Mouse (Mus musculus) liver, adult (tissue): Measurements from ENCODE around the gene Megf11.

Source experiments
- GATA4 ChIP-seq: IDR thresholded peaks from 2 replicates; pipeline ENCODE4 v1.6.1; 2014; ENCODE audit warnings: mild to moderate bottlenecking, low read length; ENCODE audit not compliant: insufficient replicate concordance

Megf11 gene

DNA sequence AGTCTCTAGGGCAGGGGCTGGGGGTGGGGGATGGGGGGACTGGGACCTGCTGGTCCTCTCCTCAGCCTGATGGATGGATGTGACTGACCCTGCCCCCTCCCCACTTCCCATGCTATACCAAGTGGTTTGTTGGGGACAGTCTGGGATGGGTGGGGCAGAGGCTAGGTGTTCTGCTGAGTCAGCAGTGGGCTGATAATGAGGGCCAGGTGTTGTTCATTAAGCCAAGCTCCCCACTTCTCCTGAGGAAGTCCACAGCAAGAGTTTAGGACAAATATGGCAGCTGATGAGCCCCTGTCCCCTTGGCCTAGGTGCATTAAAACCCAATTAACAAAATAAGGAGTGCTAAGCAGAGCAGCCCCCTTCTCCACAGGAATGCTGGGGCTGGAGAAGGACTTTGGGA is 190.2 kb downstream of the Megf11 start:
- no peak for TF ChIP-seq GATA4

- no peak for TF ChIP-seq GATA4
Measured at GRCm38 (mm10) chr9:64576143-64576878, 190.9 kb downstream of the Megf11 start.

DNA sequence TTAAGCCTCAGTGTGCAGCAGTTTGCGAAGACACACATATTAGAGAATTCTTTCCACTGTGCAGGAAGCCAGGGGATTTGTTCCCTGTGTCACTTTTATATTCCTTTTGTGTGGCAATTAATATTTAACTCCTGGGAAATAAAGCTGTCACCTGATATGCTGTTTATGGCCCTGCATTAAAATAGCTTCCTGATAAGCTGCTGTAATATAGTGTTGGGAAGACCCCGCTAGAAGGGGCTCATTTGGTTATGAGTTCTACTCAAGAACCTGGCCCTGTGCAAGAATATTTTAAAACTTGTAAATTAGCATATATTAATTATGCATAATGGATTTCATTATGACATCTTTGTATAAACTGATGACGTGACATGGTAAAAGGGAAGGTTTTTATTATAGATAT is 191.7 kb downstream of the Megf11 start:
- no peak for TF ChIP-seq GATA4

GRCm38 (mm10) chr9:64578014-64578413 is 192.6 kb downstream of the Megf11 start:
- no peak for TF ChIP-seq GATA4

DNA sequence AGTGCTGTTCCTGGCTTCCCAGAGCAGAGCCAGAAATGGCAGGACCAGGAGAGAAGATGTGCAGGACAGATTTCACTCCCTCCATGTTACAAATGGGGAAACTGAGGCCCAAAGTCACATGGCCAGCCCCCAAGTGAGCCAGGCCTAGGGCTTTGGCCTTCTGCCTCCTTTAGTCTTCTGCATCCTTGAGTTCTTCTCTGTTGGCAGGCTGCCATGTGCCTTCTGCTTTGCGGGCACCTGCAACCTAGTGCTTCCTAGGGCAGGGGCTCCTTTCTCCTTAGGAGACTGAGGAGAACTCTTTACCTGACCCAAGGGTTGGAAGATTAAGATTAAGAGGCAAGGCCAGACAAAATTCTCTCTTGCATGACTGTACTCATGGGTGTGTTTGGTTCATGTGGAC is 193.9 kb downstream of the Megf11 start:
- TF ChIP-seq GATA4: no peak

- no peak for TF ChIP-seq GATA4
Measured at GRCm38 (mm10) chr9:64586292-64586691, 200.9 kb downstream of the Megf11 start.

GRCm38 (mm10) chr9:64587991-64588390 is 202.6 kb downstream of the Megf11 start:
- TF ChIP-seq GATA4: no peak

- peak; percentile 47; the same call in 1 of the 2 replicates for TF ChIP-seq GATA4
Measured at GRCm38 (mm10) chr9:64590634-64591041, 205.2 kb downstream of the Megf11 start.

- TF ChIP-seq GATA4: no peak
Measured at GRCm38 (mm10) chr9:64591436-64591835, 206.0 kb downstream of the Megf11 start.

GRCm38 (mm10) chr9:64594442-64594841 is 209.0 kb downstream of the Megf11 start:
- TF ChIP-seq GATA4: no peak

GRCm38 (mm10) chr9:64598427-64598826 is 213.0 kb downstream of the Megf11 start:
- TF ChIP-seq GATA4: no peak

- peak; percentile 44; the same call in 1 of the 2 replicates for TF ChIP-seq GATA4
Measured at GRCm38 (mm10) chr9:64600731-64601130, 215.3 kb downstream of the Megf11 start.

- TF ChIP-seq GATA4: no peak
Measured at GRCm38 (mm10) chr9:64602895-64603294, 217.5 kb downstream of the Megf11 start.

DNA sequence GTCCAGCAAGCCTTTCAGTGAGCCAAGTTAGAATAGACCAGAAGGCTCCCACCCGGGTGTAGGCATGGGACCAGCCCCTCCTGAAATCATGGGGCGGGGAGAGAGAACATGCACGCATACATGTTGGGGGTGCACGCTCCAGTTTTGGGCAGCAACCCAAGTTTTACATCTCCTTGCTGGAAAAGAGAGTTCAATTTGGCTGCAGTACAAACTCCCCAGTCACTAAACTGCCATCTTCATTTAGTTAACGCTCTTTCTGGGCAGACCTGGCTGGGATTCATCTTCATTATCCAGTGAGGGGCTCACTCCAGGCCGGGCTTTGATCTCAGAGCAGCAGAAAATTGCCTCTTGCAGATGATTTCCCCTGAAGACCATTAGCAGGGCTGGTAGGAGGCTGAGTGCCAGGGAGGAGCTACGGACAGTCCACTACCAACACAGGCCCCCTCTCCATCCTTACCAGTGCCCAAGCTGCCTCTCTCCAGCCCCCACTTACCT is 218.8 kb downstream of the Megf11 start:
- no peak for TF ChIP-seq GATA4

GRCm38 (mm10) chr9:64605077-64605714 is 219.8 kb downstream of the Megf11 start:
- TF ChIP-seq GATA4: no peak

GRCm38 (mm10) chr9:64605735-64606349 is 220.4 kb downstream of the Megf11 start:
- no peak for TF ChIP-seq GATA4

GRCm38 (mm10) chr9:64607049-64607448 is 221.6 kb downstream of the Megf11 start:
- no peak for TF ChIP-seq GATA4

GRCm38 (mm10) chr9:64609546-64609945 is 224.1 kb downstream of the Megf11 start:
- no peak for TF ChIP-seq GATA4
